Mouse (Mus musculus): ENCODE data around the gene Cdk13.

Gene Cdk13

DNA sequence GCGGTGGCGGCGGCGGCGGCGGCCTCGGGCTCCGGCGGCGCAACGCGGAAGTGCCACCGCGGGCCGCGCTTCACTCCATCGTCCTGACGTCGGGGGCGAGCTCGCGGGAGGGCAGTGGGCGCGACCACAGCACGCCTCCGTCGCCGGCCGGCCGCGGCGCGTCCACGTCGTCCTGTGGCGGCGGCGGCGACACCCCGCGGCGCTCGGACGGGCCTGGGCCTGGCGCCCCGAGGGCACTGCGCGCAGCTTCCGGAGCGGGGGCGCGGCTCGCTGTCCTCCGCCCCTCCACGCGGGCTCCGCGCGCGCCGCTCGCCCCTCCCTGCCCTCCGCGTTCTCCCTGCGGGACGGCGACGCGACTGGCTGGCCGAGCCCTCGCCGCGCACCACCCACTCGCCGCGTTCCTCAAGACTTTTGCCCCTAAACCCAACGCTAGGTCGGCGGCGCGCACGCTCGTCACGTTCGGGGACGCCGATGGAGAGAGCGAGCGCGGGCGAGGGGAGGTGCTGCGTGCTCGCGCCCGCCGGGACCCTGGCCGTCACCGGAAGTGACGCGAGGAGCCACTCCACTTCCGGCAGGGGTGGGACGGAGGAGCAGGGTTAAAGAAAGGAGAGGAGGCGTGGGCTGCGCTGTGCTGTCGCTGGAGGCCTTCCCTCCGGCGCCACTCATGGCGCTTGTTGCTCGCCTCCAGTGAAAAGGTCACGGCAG is at the start of gene Cdk13:
TSS of gene Cdk13 (minus strand) at position 189 of the 705 bp plus-strand sequence.
- peak; percentile 91 to 98 for DNase-seq (ENCODE audit: low spot score in 2 of 2)

DNA sequence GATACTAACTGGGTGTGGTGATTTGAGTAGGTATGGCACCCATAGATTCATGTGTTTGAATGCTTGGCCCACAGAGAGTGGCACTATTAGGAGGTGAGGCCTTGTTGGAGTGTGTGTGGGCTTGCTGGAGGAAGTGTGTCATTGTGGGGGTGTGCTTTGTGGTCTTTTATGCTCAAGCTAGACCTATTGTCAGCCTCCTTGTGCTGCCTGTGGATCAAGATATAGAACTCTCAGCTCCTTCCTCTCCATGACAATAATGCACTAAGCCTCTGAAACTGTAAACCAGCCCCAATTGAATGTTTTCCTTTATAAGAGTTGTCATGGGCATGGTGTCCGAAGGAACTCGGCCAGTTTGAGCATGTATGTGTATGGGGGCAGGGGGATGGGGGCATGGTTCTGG is 38.4 kb upstream of the Cdk13 start:
- DNase-seq (ENCODE audit: low spot score in 2 of 2), result no peak

DNA sequence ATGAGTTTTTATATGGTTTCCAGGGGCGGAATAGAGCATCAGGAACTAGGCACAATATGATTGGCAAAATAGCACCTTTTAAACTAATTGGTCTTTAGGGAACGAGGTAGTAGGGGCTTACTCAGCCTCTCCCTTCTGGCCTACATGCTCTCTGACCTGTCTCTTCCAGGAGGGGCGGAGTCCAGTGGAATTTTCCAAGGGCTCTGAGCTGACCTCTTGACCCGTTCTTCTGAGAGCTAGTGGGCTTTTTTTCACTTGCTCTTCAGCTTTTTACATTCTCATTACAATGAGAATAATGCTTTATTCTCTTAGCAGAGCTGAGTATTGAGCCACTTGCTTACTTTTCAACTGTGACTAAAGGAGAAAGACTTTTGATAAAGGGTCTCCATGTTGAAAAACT is 37.9 kb upstream of the Cdk13 start:
- DNase-seq (ENCODE audit: low spot score in 2 of 2), result no peak

DNA sequence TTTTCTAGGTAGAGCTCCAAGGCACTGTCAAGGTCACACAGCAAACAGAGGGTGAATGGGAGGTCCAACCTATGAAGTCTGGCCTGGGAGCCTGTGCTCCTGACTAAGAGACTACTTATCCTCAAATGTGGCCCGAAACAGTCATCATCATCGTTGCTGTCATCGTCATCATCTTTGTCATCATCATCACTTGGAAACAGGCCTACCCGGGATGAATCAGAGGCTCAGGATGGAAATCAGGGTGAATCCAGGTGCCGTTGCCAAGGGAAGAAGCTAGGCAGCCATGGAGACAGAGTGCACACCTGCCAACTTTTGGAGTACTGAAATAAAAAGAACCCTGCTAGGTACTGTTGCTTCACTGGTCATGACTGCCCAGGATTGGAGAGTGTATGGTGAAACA is 34.2 kb upstream of the Cdk13 start:
- no peak for DNase-seq (ENCODE audit: low spot score in 2 of 2)

DNA sequence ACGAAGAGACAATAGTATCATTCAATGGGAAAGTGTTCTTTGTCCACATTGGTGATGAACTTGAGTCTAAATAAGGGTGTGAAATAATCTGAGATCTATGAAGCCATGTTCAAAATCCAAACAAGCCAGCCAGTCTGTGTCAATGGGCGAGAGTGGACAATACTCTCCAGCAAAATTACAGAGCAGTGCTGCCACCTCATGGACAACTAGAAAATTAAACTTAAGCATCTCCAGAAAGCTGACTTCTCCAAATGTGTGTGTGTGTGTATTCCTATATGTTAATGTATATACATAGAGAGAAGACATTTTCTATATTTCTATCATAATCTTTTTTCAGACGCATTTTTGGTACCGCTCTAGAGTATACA is 33.6 kb upstream of the Cdk13 start:
- DNase-seq (ENCODE audit: low spot score in 2 of 2), result peak in 1 of 2 experiments; percentile 44

DNA sequence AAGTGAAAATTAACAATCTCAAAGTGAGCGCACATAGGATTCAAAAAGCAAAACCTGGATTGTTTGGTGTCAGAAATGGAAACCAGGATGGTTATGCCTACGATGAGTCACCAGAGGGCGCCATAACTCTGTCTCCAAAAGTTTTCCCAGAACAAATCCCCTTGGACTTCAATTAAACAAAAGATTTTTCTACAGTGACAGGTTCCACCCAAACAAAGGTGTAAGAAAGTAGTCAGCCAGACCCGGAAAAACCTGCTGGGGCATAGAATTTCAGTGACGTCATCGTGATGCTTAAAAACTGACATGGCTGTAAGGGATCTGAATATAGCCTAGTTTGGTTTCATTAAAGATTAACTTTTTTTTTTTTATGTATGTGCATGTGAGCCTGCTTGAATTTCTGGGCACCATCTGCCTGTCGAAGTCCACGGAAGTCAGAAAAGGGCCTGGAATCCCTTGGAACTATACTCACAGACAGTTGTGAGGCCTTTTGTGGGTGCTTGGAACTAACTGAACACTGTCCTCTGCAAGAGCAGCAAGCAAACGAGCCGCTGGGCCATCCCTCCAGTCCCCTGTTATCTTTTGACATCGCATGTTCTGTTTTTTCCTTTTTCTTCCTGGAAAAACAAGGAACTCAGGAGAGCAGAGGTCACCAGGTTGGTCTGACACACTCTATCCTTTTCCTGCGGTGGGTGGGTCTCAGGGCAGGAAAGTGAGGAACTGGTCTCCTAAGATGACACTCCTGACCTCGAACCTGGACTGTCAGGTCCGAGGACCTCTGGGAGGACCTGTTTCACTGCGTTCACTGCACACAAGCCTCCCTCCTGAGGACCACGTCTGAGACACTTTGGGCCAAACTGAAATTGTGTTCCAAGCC is 33.0 kb upstream of the Cdk13 start:
- no peak for DNase-seq (ENCODE audit: low spot score in 2 of 2)

DNA sequence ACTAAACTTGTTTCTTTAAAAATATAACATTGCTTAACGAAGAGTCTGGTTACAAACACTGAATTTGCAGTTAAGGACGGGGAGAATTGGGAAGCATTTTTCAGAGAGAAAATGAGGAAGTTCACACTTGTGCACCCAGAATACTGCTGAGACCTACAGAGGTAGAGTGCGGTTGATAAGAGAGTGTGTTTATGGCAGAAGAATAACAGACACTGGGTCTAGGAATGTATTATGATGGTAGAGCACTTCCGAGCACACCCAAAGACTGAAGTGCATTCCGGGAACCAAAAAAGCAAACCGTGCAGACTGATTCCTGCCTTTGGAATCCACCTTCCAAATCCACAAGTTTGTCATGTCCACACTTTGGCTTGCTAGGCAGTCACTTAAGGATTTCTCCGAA is 31.9 kb upstream of the Cdk13 start:
- no peak for DNase-seq (ENCODE audit: low spot score in 2 of 2)

DNA sequence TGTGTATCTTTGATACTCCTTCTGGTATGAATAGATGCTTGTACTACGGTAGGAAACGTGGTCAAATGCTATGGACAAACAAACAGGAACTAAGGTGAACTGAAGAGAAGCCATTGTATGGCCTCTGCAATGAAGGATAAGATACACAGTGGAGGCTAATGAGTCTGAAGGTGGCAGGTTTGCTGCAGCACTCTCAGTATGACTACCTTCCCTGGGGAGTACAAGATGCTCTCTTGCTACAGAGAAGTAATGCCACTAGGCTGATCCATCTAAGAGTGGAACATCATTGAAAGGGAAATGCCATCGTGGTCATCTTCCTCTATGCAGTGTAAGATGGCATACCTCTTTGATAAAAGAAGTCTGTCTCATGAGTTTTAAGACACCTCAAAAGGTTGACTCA is 28.0 kb upstream of the Cdk13 start:
- DNase-seq (ENCODE audit: low spot score in 2 of 2), result no peak

DNA sequence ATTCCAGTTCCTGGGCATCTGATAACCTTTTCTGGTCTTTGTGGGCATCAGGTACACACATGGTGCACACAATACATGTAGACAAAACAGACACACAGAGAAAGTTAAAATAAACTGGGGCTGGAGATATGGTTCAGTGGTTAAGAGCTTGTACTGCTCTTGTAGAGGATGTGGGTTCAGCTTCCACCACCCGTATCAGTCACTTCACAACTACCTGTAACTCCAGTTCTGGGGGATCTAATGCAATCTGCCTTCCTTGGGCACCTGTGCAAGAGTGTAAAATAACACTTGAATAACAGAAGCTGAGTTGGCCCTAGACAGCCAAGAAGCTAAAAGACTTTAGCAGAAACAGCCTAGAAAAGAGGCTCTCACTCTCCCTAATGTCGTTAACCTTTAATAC is 12.3 kb upstream of the Cdk13 start:
- no peak for DNase-seq (ENCODE audit: low spot score in 2 of 2)

DNA sequence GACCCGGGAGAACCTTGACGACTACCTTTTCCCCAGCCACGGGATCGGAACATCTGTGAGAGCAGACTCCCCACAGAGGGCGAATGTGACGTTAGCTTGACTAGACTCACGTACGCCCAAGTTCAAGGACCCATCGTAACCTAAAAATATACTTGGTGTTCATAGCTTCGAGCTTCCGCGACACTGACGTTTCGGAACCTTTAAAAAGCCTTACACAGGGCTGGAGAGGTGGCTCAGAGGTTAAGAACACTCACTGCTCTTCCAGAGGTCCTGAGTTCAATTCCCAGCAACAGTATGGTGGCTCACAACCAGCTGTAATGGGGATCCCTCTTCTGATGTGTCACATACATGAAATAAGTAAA is 698 bp upstream of the Cdk13 start:
- DNase-seq (ENCODE audit: low spot score in 2 of 2), result no peak

DNA sequence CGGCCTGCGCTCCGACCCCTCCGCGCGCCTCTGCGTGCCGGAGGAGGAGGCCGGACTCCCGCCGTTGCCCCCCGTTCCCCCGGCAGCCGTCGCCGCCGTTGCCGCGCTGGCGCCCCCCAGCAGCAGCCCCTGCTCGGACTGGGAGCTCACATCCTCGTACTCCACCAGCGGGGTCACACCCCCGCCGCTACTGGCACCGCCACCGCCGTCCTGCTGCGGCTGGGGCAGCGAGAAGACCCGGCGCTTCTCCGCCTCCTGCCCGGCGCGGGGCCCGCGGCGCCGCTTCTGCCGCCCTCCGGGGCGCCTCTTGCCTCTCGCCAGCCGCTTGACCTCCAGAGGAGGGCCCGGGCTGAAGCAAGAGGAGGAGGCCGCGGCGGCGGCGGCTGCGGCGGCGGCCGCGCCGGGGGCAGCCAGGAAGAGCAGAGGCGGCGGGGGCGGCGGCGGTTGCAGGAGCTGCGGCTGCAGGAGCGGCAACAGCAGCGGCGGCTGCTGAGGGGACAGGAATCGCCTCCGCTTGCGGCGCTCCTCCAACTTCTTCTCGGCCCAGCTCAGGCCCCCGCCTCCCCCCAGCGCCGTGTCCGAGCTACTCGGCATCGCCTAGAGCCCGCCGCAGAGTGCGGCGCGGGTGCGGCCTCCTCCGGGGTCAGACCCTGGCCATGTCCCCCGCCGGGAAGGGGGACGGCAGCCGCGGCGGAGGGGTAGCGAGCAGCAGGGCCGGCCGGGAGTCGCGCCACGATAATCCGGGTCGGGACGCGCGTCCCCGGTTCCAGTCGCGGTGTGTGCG is 647 bp downstream of the Cdk13 start:
- DNase-seq (ENCODE audit: low spot score in 2 of 2), result peak; percentile 18 to 21

DNA sequence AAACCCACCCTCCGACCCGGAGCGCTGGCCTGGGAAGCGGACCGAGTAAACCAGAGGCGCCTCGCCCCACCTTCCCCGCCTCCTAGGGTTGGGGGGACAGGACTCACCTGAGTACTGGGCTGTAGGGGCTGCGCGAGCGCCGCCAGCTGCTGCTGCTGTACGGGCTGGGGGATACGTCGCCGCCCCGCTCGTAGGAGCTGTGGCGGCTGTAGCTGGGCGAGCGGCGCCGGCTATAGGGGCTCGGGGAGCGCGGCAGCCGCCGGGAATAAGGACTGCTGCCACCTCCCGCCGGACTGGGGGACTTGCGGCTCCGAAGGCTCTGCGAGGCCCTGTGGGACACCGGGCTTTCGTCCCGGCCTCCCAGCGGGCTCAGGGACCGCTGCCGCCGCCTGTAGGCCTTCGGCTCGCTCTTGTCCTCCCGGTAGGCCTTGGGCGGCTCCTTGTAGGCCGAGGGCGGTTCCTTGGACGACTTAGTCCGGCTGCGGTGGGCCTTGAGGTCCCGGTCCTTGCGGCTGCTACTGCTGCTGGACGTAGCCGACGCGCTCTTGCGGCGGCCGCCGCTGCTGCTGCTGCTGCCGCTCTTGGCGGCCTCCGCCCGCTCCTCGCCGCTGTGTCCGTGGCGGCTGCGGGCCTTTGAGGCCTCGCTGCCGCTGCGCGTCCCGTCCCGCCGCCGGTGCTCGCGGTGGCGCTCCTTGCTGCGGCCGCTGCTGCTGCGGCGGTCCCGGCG is 1.4 kb downstream of the Cdk13 start:
- DNase-seq (ENCODE audit: low spot score in 2 of 2), result peak; percentile 29 to 44

DNA sequence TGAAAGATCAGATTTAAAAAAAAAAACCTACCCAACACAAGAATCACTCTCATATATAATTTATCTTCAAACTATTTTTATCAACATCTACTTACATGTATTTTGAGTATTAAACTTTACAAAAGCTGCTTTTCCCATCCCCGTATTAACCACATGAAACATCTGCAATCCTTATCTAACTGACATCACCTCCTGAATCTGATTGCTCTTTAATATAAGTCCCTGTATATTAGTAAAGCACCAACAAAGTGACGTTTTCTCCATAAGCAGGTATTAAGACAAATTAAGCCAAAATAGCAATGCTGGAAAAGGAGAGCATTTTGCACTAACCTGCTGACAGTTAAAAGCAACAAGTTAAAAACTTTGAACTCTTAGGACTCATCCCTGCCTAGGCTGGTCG is 2.0 kb downstream of the Cdk13 start:
- DNase-seq (ENCODE audit: low spot score in 2 of 2), result no peak

DNA sequence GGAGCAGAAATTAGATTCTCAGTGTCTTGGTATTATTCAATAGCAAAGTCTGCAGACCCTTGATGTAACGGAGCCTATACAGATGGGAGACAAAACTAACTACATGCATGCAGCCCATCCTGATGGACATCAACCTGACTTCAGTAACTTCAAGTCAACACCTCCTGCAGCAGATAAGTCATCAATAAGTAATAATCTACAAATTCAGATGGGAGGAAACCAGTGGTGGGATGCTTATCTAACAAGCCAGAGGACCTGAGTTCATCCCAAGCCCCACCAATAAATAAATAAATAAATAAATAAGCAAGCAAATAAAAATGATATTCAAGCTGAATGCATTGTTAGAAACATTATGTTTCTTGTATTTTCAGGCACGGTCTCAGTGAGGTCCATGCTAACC is 5.2 kb downstream of the Cdk13 start:
- no peak for DNase-seq (ENCODE audit: low spot score in 2 of 2)

DNA sequence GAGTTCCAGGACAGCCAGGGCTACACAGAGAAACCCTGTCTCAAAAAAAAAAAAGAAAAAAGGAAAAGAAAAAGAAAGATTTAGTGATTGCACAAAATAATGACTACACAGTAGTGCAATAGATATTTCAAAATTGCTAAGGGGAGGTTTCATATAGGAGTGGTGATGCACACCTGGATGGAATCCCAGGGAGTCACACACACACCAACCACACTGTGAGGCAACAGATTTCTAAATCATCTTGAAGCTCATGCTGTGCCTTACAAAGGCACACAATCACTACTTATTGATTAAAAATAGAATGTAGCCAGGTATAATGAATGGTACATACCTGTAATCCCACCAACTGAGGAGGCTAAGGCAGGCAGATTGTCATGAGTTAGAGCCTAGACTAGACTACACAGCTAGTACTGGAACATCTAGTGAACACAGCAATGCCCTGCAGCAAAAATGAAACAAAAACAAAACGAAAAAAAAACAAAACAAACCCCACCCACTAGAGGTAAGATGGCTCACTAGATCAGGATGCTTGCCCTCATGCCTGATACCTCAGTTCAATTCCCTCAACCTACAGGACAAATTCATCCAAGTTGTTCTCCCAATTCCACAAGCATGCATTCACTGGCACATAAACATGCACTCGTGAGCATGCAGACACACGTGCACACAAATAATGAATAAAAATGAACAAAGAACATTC is 9.0 kb downstream of the Cdk13 start:
- no peak for DNase-seq (ENCODE audit: low spot score in 2 of 2)

DNA sequence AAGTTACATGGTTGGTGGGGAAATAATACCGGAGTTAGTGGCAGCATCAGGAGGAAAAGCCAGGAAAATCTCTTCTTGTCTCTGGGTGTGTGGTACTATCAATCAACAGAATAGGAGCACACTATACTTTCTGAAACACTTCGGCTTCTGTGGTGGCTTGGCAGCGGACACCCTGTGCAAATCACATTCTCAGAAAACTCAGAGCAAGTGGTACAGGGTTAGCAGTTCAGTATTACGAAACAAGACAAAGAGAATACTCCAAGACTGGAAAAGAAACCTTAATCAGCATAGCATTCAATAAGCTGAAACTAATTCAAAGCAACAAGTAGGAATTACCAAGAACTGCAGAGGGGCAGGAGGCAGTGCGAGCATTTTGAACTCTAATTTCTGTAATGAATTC is 21.3 kb downstream of the Cdk13 start:
- no peak for DNase-seq (ENCODE audit: low spot score in 2 of 2)

DNA sequence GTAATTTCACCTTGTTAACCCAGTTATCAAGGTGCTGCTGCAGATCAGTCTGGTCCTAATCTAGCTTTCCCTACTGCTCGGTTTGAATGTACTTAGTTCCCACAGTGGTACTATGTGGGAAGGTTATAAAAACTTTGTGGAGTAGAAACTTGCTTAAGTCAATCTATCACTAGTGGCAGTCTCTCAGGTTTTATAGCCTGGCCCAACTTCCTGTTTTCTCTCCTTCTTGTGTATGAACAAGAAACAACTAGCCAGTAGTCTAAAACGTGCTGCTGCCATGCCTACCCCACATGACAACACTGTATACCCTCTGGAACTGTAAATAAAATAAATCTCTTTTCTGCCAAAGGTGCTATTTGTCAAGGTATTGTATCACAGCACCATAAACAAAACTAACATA is 25.0 kb downstream of the Cdk13 start:
- no peak for DNase-seq (ENCODE audit: low spot score in 2 of 2)

DNA sequence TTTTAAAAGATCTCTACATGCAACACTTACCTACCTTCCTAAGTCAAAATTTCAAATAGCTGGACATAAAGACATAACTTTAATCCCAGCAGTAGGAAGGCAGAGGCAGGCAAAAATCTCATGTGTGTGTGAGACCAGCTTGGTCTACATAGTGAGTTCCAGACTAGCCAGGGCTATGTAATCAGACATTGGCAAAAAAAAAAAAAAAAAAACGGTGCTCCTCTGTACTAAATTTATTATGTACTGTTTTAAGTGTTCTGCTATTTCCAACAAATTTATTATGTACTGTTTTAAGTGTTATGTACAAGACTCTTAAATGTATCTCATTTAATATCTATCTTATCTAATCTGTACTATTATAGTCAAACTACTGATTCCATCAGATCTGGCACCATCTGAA is 28.6 kb downstream of the Cdk13 start:
- DNase-seq (ENCODE audit: low spot score in 2 of 2), result no peak

DNA sequence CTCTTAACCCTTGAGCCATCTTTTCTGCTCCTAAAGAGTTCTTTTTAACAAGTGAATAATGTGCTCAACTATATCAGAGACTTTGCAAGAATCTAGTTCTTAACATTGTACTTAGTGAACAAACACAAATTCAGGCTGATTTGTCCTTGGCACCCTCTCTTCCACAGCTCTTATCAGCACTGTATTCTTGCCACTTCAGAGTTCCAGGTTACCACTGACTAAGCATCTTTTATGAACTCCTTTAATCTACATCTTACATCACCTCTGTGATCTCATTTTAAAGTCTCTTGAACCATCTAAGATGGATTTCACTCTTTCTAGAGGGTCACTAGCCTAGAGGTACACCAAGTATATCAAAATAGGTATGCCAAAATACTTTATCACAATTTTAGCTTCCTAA is 29.5 kb downstream of the Cdk13 start:
- DNase-seq (ENCODE audit: low spot score in 2 of 2), result no peak

DNA sequence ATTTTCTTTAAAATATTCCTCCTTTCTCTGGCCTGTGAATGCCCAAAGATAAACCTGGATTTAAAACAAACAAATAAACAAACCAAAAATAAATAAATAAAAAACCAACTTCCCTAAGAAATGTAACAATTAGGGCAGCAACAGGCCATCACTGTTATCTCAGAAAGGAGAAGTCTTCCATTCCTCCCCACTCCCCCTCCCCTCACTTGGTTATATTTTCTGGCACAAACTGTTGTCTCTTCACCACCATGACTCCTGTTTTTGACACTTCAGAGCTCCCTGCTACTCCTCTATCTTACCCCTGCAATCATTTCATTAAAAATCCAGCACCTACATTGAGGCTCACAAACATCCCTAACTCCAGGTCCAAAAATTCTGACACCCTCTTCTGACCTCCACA is 31.8 kb downstream of the Cdk13 start:
- DNase-seq (ENCODE audit: low spot score in 2 of 2), result no peak

DNA sequence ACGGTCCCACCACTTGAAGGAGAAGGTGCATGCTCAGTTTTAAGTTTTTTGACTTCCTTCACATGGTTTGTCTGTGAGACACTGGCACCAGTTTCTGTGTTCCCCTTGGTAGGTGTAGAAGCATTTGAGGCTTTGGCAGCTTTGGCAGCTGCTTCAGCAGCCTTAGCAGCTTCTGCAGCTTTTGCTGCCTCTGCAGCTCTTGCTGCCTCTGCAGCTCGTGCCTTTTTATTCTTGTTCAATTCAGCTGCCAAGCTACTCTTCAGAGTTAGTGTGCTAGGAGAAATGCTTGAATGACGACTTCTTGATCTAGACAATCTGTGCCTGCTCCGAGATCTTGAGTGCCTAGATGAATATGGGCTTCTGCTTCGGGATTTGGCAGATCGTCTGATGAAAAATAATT is 32.3 kb downstream of the Cdk13 start:
- DNase-seq (ENCODE audit: low spot score in 2 of 2), result peak in 1 of 2 experiments; percentile 16
